Mouse (Mus musculus) left cerebral cortex, postnatal 10 days (tissue): ENCODE data around the gene Dcaf1. TPM values are rescaled to one million over a fixed set of nuclear protein-coding genes. Genes with fewer than 3 reads are reported as not detected.

ENCODE experiments used
- DNase-seq, 2 experiments: peaks; one replicate each; pipeline ENCODE4 v3.0.0; 2021 to 2022; ENCODE audit warnings: low spot score in 2 of 2, mixed read lengths in 1 of 2; ENCODE audit errors: extremely low spot score in 1 of 2
- intact Hi-C: fragments of 180-260 bp; cut with DNase I; formaldehyde crosslinking; loops from one replicate; pipeline ENCODE4 v1.15.1; 2025
- total RNA-seq, 2 experiments: library from RNA; stranded (reverse); gene quantifications; 2 replicates each; pipeline ENCODE4 v1.2.3; 2021

The Dcaf1 gene
- 10 to 100 TPM; 18.7 to 22.6 TPM for total RNA-seq

GRCm38 (mm10) chr9:106821618-106822380, at the start of gene Dcaf1:
Dcaf1 (plus strand) TSS chr9:106821874.
- peak; percentile 94 to 97 for DNase-seq
- intact Hi-C loops: loop anchor here (5.0 kb wide), 2 partner anchors 134 to 149 kb away; partner anchors contain the start of gene Tex264

GRCm38 (mm10) chr9:106776116-106776515, 45.6 kb upstream of the Dcaf1 start:
- intact Hi-C loops: no loop called here
- no peak for DNase-seq

- intact Hi-C loops: no loop called here
These were observed 44.3 kb upstream of the Dcaf1 start for GRCm38 (mm10) chr9:106777423-106777822.

GRCm38 (mm10) chr9:106778319-106778718, 43.4 kb upstream of the Dcaf1 start:
- no peak for DNase-seq

More at GRCm38 (mm10) chr9:106777423-106777822, 44.3 kb upstream of the Dcaf1 start:
- DNase-seq: no peak

GRCm38 (mm10) chr9:106780086-106780485, 41.6 kb upstream of the Dcaf1 start:
- intact Hi-C loops: no loop called here
- DNase-seq: no peak

More at GRCm38 (mm10) chr9:106778319-106778718, 43.4 kb upstream of the Dcaf1 start:
- intact Hi-C loops: no loop called here

GRCm38 (mm10) chr9:106783554-106783953, 38.1 kb upstream of the Dcaf1 start:
- intact Hi-C loops: no loop called here

GRCm38 (mm10) chr9:106785206-106785605, 36.5 kb upstream of the Dcaf1 start:
- intact Hi-C loops: no loop called here
- DNase-seq: no peak

More at GRCm38 (mm10) chr9:106783554-106783953, 38.1 kb upstream of the Dcaf1 start:
- no peak for DNase-seq

GRCm38 (mm10) chr9:106787979-106788811, 33.5 kb upstream of the Dcaf1 start:
- intact Hi-C loops: no loop called here
- DNase-seq: peak in 1 of 2 experiments; percentile 3

GRCm38 (mm10) chr9:106788812-106789321, 32.8 kb upstream of the Dcaf1 start, which contains the start of gene Rad54l2:
Rad54l2 (minus strand) TSS chr9:106789194.
- intact Hi-C loops: no loop called here

GRCm38 (mm10) chr9:106789363-106789762, 32.3 kb upstream of the Dcaf1 start:
- intact Hi-C loops: no loop called here
- DNase-seq: no peak

More at GRCm38 (mm10) chr9:106788812-106789321, 32.8 kb upstream of the Dcaf1 start, which contains the start of gene Rad54l2:
- DNase-seq: peak; percentile 82 to 90

- intact Hi-C loops: no loop called here
These were observed 30.8 kb upstream of the Dcaf1 start for GRCm38 (mm10) chr9:106790831-106791230.

GRCm38 (mm10) chr9:106806503-106806902, 15.2 kb upstream of the Dcaf1 start:
- DNase-seq: no peak
- intact Hi-C loops: no loop called here

More at GRCm38 (mm10) chr9:106790831-106791230, 30.8 kb upstream of the Dcaf1 start:
- no peak for DNase-seq

- no peak for DNase-seq
- intact Hi-C loops: no loop called here
These were observed 3.5 kb upstream of the Dcaf1 start for GRCm38 (mm10) chr9:106818191-106818590.

- no peak for DNase-seq
- intact Hi-C loops: no loop called here
These were observed 2.5 kb upstream of the Dcaf1 start for GRCm38 (mm10) chr9:106819201-106819600.

- intact Hi-C loops: loop anchor here (5.0 kb wide), 2 partner anchors 134 to 149 kb away; partner anchors contain the start of gene Tex264
- peak in 1 of 2 experiments; percentile 19 for DNase-seq
These were observed 540 bp upstream of the Dcaf1 start for GRCm38 (mm10) chr9:106821050-106821617.

GRCm38 (mm10) chr9:106822381-106823104, 869 bp downstream of the Dcaf1 start:
- intact Hi-C loops: loop anchor here (5.0 kb wide), 2 partner anchors 135 to 150 kb away; partner anchors contain the start of gene Tex264

GRCm38 (mm10) chr9:106840569-106840968, 18.9 kb downstream of the Dcaf1 start:
- intact Hi-C loops: no loop called here
- no peak for DNase-seq

More at GRCm38 (mm10) chr9:106822381-106823104, 869 bp downstream of the Dcaf1 start:
- peak; percentile 72 to 94 for DNase-seq

GRCm38 (mm10) chr9:106842800-106843199, 21.1 kb downstream of the Dcaf1 start:
- DNase-seq: no peak
- intact Hi-C loops: no loop called here
